8 mouse cellular contexts compared by ENCODE assay signal in the genomic region with DNA sequence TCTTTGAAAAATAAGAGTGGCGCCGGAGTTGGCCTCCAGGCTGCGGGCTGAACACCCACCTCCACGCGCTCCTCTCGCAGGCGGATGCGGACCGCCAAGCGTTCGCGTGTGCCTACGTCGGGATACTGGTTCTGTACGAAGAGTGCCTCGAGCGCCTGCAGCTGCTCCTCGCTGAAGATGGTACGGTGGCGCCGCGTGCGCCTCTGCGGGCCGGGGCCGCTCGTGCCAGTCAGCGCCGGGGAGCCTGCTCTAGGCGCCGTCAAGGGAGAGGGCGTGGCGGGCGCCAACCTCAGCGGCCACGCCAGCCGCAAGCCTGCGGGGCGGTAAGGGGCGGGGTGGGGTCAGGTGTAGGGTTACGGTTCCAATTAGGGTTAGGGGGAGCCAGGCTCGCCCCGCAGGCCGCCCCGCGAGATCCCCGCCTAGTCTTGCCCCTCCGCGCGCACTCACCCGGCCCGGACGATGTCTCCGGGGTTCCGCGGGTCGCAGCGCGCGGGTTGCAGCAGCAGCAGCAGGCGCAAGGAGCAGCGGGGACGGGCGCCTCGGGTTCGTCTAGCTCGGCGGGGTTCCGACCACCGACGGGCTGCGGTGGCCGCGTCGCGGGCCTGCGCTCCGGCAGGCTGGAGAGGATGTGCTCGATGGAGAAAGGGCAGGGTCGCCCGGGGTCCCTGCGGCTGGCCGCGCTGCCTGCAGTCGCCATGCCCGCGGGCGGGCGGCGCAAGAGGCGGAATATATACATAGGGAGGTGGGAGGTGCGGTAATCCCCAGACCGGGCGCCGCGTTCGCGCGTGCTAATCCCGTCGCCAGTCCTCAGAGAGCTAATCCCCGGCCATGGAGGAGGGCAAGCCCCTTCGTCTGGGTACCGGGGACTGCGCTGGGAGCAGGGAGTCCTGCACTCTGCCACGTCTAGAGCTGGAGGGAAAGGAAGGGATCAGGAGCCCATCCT. TPM values are rescaled to one million over a fixed set of nuclear protein-coding genes. Genes with fewer than 3 reads are reported as not detected.
A peak's percentile ranks its signal among the peaks of the same experiment; 100 is the strongest.
DNase-seq lines count a peak whose midpoint lies in the region; ATAC-seq lines count a peak whose summit lies in the region.

Gsc2 (minus strand) TSS at position 753 of the 943 bp plus-strand sequence.

- no peak for ATAC-seq in kidney, embryonic 15.5 days (replicated peaks; ENCODE audit: low FRiP score)
- ATAC-seq in granulocyte monocyte progenitor cell, adult 5-6 weeks (replicated peaks; ENCODE audit: poor library complexity, severe bottlenecking) = peak; percentile 34
- ATAC-seq in liver, embryonic 16.5 days (ENCODE audit: low read depth) = no peak
- ATAC-seq in stomach, embryonic 15.5 days (ENCODE audit: insufficient read depth, low FRiP score, low read depth) = no peak

- peak within 1 kb of the TSS; percentile 44 for H3K4me3 ChIP-seq in kidney, embryonic 15.5 days (replicated peaks)
- H3K4me3 ChIP-seq in liver, embryonic 16.5 days (ENCODE audit: low read depth, low read length) = peak within 1 kb of the TSS; percentile 42
- peak within 1 kb of the TSS; percentile 41 for H3K4me3 ChIP-seq in stomach, embryonic 15.5 days (replicated peaks)

- H3K27ac ChIP-seq in kidney, embryonic 15.5 days = no peak within 1 kb of the TSS
- no peak within 1 kb of the TSS for H3K27ac ChIP-seq in liver, embryonic 16.5 days (ENCODE audit: low read length)
- no peak within 1 kb of the TSS for H3K27ac ChIP-seq in stomach, embryonic 15.5 days

- H3K27me3 ChIP-seq in kidney, embryonic 15.5 days = peaks cover 79% of the 10 kb centered on the region
- H3K27me3 ChIP-seq in liver, embryonic 16.5 days (ENCODE audit: control insufficient read depth, insufficient read depth, low read depth, low read length) = peaks cover 61% of the 10 kb centered on the region
- H3K27me3 ChIP-seq in stomach, embryonic 15.5 days (replicated peaks) = peaks cover 63% of the 10 kb centered on the region

- peak within 1 kb of the TSS; percentile 11 for H3K9ac ChIP-seq in kidney, embryonic 15.5 days
- H3K9ac ChIP-seq in liver, embryonic 16.5 days (ENCODE audit: low read depth, low read length) = no peak within 1 kb of the TSS
- no peak within 1 kb of the TSS for H3K9ac ChIP-seq in stomach, embryonic 15.5 days

- under 1% methylated on average over 105 of the region's 106 CpGs for WGBS in kidney, embryonic 15.5 days
- under 1% methylated on average over 104 of the region's 106 CpGs for WGBS in liver, embryonic 16.5 days (ENCODE audit: insufficient replicate concordance)
- under 1% methylated on average over 105 of the region's 106 CpGs for WGBS in stomach, embryonic 15.5 days

- H3K36me3 ChIP-seq in kidney, embryonic 15.5 days = no peaks in the 10 kb centered on the region
- no peaks in the 10 kb centered on the region for H3K36me3 ChIP-seq in liver, embryonic 16.5 days (ENCODE audit: control insufficient read depth, insufficient read depth)
- no peaks in the 10 kb centered on the region for H3K36me3 ChIP-seq in stomach, embryonic 15.5 days

- DNase-seq in kidney, postnatal 14 days = no peak
- DNase-seq in brain, adult 2 months (ENCODE audit: low read depth, low spot score) = peak; percentile 37
- DNase-seq in urinary bladder, postnatal 4 days (ENCODE audit: low spot score in 2 of 2) = no peak
- no peak for DNase-seq in adipocyte (ENCODE audit: low spot score)

- 0 out of 2 replicates have a peak, but pooled peaks cover 3% of the 10 kb centered on the region for H3K9me3 ChIP-seq in kidney, embryonic 15.5 days (replicated peaks)
- no peaks in the 10 kb centered on the region for H3K9me3 ChIP-seq in liver, embryonic 16.5 days (replicated peaks; ENCODE audit: control insufficient read depth, low read length)
- H3K9me3 ChIP-seq in stomach, embryonic 15.5 days = no peaks in the 10 kb centered on the region

- H3K4me1 ChIP-seq in kidney, embryonic 15.5 days = peaks cover 23% of the 10 kb centered on the region
- peaks cover 16% of the 10 kb centered on the region for H3K4me1 ChIP-seq in liver, embryonic 16.5 days (ENCODE audit: control insufficient read depth, low read depth, low read length)
- peaks cover 22% of the 10 kb centered on the region for H3K4me1 ChIP-seq in stomach, embryonic 15.5 days

- peak within 1 kb of the TSS; percentile 63 for H3K4me2 ChIP-seq in kidney, embryonic 15.5 days
- peak within 1 kb of the TSS; percentile 62 for H3K4me2 ChIP-seq in liver, embryonic 16.5 days (ENCODE audit: low read depth, low read length)
- peak within 1 kb of the TSS; percentile 76 for H3K4me2 ChIP-seq in stomach, embryonic 15.5 days

RNA-seq across cellular contexts. Expression of gene Gsc2, which starts in this region (rescaled TPM):
- polyA plus RNA-seq in kidney, embryonic 15.5 days (2015; fragmentation: Nextera tagmentation; extraction: Ambion mirVana) = not detected in 2 replicates
- not detected in 2 replicates for total RNA-seq in granulocyte monocyte progenitor cell, adult 5-6 weeks (2014; fragmentation: Nextera tagmentation)
- not detected in 2 replicates for total RNA-seq in granulocyte monocyte progenitor cell, adult 5-6 weeks (2017)
- polyA plus RNA-seq in liver, embryonic 16.5 days (2015; fragmentation: Nextera tagmentation; extraction: Ambion mirVana) = not detected in 2 replicates
- polyA plus RNA-seq in stomach, embryonic 15.5 days (2015; fragmentation: Nextera tagmentation; extraction: Ambion mirVana) = not detected in 2 replicates

Comparison
In these comparisons a context has a peak if more than half of its experiments do, and no peak if none do; other contexts are left out.
1. Peak in ATAC-seq in granulocyte monocyte progenitor cell, adult 5-6 weeks; RNA of the gene not detected or under 1 TPM.